ENCODE assay signal across 9 mouse cellular contexts in genomic region chr9:20812537-20813271, GRCm38 (mm10). TPM values are rescaled to one million over a fixed set of nuclear protein-coding genes. Genes with fewer than 3 reads are reported as not detected.
A peak's percentile ranks its signal among the peaks of the same experiment; 100 is the strongest.
DNase-seq lines count a peak whose midpoint lies in the region; ATAC-seq and TF ChIP-seq lines count a peak whose summit lies in the region.
"Had no signal": no experiment of that assay in that cellular context is flagged by ENCODE, and none has a peak within 500 bp of the region (broad histone marks: within the 10 kb centered on the region; RNA-seq: fewer than 3 reads in every experiment).

No protein-coding gene starts in this region.

- TF ChIP-seq CTCF in thymus, adult 2 months (IDR thresholded peaks at IDR 0.05; ENCODE audit: borderline replicate concordance, control insufficient read depth, extremely low read depth, insufficient read depth, low read length, poor library complexity) = no peak

- H3K4me3 ChIP-seq in thymus, adult 2 months (ENCODE audit: control insufficient read depth, insufficient read depth, low read length) = no peak overlapping the region
- no peak overlapping the region for H3K4me3 ChIP-seq in limb, embryonic 10.5 days
- no peak overlapping the region for H3K4me3 ChIP-seq in stomach, embryonic 14.5 days (ENCODE audit: low read depth, low read length)

- peak; percentile 85 for ATAC-seq in granulocyte monocyte progenitor cell, adult 5-6 weeks (replicated peaks; ENCODE audit: poor library complexity, severe bottlenecking)
- no peak for ATAC-seq in stomach, embryonic 14.5 days (ENCODE audit: insufficient number of reproducible peaks, insufficient read depth, low FRiP score, low read depth)

- H3K4me2 ChIP-seq in stomach, embryonic 14.5 days (replicated peaks; ENCODE audit: low read depth, low read length) = peak overlapping the region; percentile 15; the same call in 1 of the 2 replicates

- 18% methylated on average over 19 of the region's 19 CpGs for WGBS in thymus, adult 2 months
- 17% methylated on average over 19 of the region's 19 CpGs for WGBS in limb, embryonic 10.5 days
- 11% methylated on average over 19 of the region's 19 CpGs for WGBS in stomach, embryonic 14.5 days

- H3K9me3 ChIP-seq in limb, embryonic 10.5 days (replicated peaks) = no peaks in the 10 kb centered on the region
- no peaks in the 10 kb centered on the region for H3K9me3 ChIP-seq in stomach, embryonic 14.5 days (ENCODE audit: control insufficient read depth, low read depth, low read length)

- H3K36me3 ChIP-seq in thymus, adult 2 months (ENCODE audit: control insufficient read depth, insufficient read depth, low read length) = no peaks in the 10 kb centered on the region
- H3K36me3 ChIP-seq in limb, embryonic 10.5 days = no peaks in the 10 kb centered on the region
- no peaks in the 10 kb centered on the region for H3K36me3 ChIP-seq in stomach, embryonic 14.5 days (ENCODE audit: control insufficient read depth, insufficient read depth, low read length)

- TF ChIP-seq POLR2A in thymus, adult 2 months (IDR thresholded peaks at IDR 0.05; ENCODE audit: control insufficient read depth, extremely low read depth, insufficient read depth, low read length, poor library complexity) = no peak

- H3K27me3 ChIP-seq in thymus, adult 2 months (ENCODE audit: control insufficient read depth, insufficient read depth, low read length) = no peaks in the 10 kb centered on the region; the same call in 1 of the 2 replicates
- peaks cover 25% of the 10 kb centered on the region for H3K27me3 ChIP-seq in limb, embryonic 10.5 days (ENCODE audit: low read depth, poor library complexity, severe bottlenecking)
- H3K27me3 ChIP-seq in stomach, embryonic 14.5 days (ENCODE audit: control insufficient read depth, insufficient read depth, low read length) = 0 out of 2 replicates have a peak, but pooled peaks cover 5% of the 10 kb centered on the region

- no peak overlapping the region for H3K9ac ChIP-seq in stomach, embryonic 14.5 days (replicated peaks; ENCODE audit: low read depth, low read length)

- no peaks in the 10 kb centered on the region for H3K4me1 ChIP-seq in thymus, adult 2 months (replicated peaks; ENCODE audit: control insufficient read depth, insufficient read depth, low read length)
- peaks cover 13% of the 10 kb centered on the region for H3K4me1 ChIP-seq in limb, embryonic 10.5 days
- peaks cover 7% of the 10 kb centered on the region for H3K4me1 ChIP-seq in stomach, embryonic 14.5 days (ENCODE audit: control insufficient read depth, insufficient read depth, low read length)

- no peak overlapping the region for H3K27ac ChIP-seq in thymus, adult 2 months (ENCODE audit: control insufficient read depth, insufficient read depth, low read length)
- no peak overlapping the region for H3K27ac ChIP-seq in limb, embryonic 10.5 days
- no peak overlapping the region for H3K27ac ChIP-seq in stomach, embryonic 14.5 days (ENCODE audit: low read length)

- DNase-seq in thymus, adult 2 months = peak; percentile 9
- no peak for DNase-seq in thymus, adult 18-20 months
- DNase-seq in adrenal gland, postnatal 36 days = peak; percentile 82 to 87
- peak; percentile 84 for DNase-seq in limb, embryonic 10.5 days (ENCODE audit: low spot score)
- no peak for DNase-seq in ovary, postnatal 10 days (ENCODE audit: low spot score)
- DNase-seq in layer of hippocampus, postnatal 10 days (ENCODE audit: low spot score in 2 of 2) = no peak

RNA-seq across cellular contexts. Expression of gene Col5a3, which starts 2.2 kb away (rescaled TPM):
- 3.1 and 4.3 TPM in 2 replicates for polyA plus RNA-seq in thymus, adult 2 months (2012; rRNA removed)
- 100 to 1,000 TPM; 187 to 205 TPM for total RNA-seq in adrenal gland, postnatal 36 days (2021)
- 0.28 and 0.41 TPM in 2 replicates for total RNA-seq in granulocyte monocyte progenitor cell, adult 5-6 weeks (2014; fragmentation: Nextera tagmentation)
- 0.60 and 0.62 TPM in 2 replicates for total RNA-seq in granulocyte monocyte progenitor cell, adult 5-6 weeks (2017)
- polyA plus RNA-seq in limb, embryonic 10.5 days (2016; fragmentation: Nextera tagmentation; extraction: Ambion mirVana) = 0.06 and 0.13 TPM in 2 replicates
- 1.1 and 1.2 TPM in 2 replicates for polyA plus RNA-seq in stomach, embryonic 14.5 days (2014; fragmentation: Nextera tagmentation; extraction: Ambion mirVana)
- 1 to 10 TPM; 1.8 to 2.3 TPM for total RNA-seq in layer of hippocampus, postnatal 10 days (2021)

RNA-seq across cellular contexts. Expression of gene Rdh8, which starts 5.6 kb away (rescaled TPM):
- polyA plus RNA-seq in thymus, adult 2 months (2012; rRNA removed) = not detected in 2 replicates
- total RNA-seq in adrenal gland, postnatal 36 days (2021) = not detected
- total RNA-seq in granulocyte monocyte progenitor cell, adult 5-6 weeks (2014; fragmentation: Nextera tagmentation) = not detected in 2 replicates
- total RNA-seq in granulocyte monocyte progenitor cell, adult 5-6 weeks (2017) = not detected in 2 replicates
- polyA plus RNA-seq in limb, embryonic 10.5 days (2016; fragmentation: Nextera tagmentation; extraction: Ambion mirVana) = not detected in 2 replicates
- polyA plus RNA-seq in stomach, embryonic 14.5 days (2014; fragmentation: Nextera tagmentation; extraction: Ambion mirVana) = not detected in 2 replicates
- not detected for total RNA-seq in layer of hippocampus, postnatal 10 days (2021)
- total RNA-seq: gastrocnemius, postnatal 4 days had no signal

RNA-seq across cellular contexts. Expression of gene A230050P20Rik, which starts 55.7 kb away (rescaled TPM):
- polyA plus RNA-seq in thymus, adult 2 months (2012; rRNA removed) = 93.1 and 103 TPM in 2 replicates
- total RNA-seq in adrenal gland, postnatal 36 days (2021) = 10 to 100 TPM; 19.1 to 20.4 TPM
- 13.8 and 44.1 TPM in 2 replicates for total RNA-seq in granulocyte monocyte progenitor cell, adult 5-6 weeks (2014; fragmentation: Nextera tagmentation)
- total RNA-seq in granulocyte monocyte progenitor cell, adult 5-6 weeks (2017) = 14.4 and 16.1 TPM in 2 replicates
- 1.7 and 1.8 TPM in 2 replicates for polyA plus RNA-seq in limb, embryonic 10.5 days (2016; fragmentation: Nextera tagmentation; extraction: Ambion mirVana)
- 11.9 and 12.6 TPM in 2 replicates for polyA plus RNA-seq in stomach, embryonic 14.5 days (2014; fragmentation: Nextera tagmentation; extraction: Ambion mirVana)
- 10 to 100 TPM; 48.2 to 55.5 TPM for total RNA-seq in layer of hippocampus, postnatal 10 days (2021)

Comparison
In these comparisons a context has a peak if more than half of its experiments do, and no peak if none do; other contexts are left out.
1. DNase-seq: peak in thymus, adult 2 months (single experiment), adrenal gland, postnatal 36 days (2 of 2) and limb, embryonic 10.5 days (single experiment); none in thymus, adult 18-20 months (0 of 2), ovary, postnatal 10 days (single experiment) and layer of hippocampus, postnatal 10 days (0 of 2).
2. RNA of gene Col5a3, which starts 2.2 kb away (total RNA-seq): 187 to 205 TPM in adrenal gland, postnatal 36 days; 1.8 to 2.3 TPM in layer of hippocampus, postnatal 10 days and 0.28 to 0.62 TPM in granulocyte monocyte progenitor cell, adult 5-6 weeks; every median in the first group is over 10 times any median in the second.